Mouse (Mus musculus) adrenal gland, adult 18-20 months (tissue): ENCODE results near the gene Treml2. TPM values are rescaled to one million over a fixed set of nuclear protein-coding genes. Genes with fewer than 3 reads are reported as not detected.
"Not testable (repeated sequence)": the region's sequence is repeated elsewhere in the genome, so short reads cannot be mapped to it uniquely, and the experiment has no call there.

Experiments
- DNase-seq, 2 experiments: peaks; one replicate each; pipeline ENCODE4 v3.0.0; 2021 to 2022; ENCODE audit warnings: low spot score in 2 of 2
- total RNA-seq, 2 experiments: library from RNA; stranded (reverse); gene quantifications; 1 replicate in 1 of 2; 2 replicates in 1 of 2; pipeline ENCODE4 v1.2.3; 2021

Gene Treml2
- total RNA-seq, 2 experiments from 2014 or later: 0.46 to 0.48 TPM

DNA sequence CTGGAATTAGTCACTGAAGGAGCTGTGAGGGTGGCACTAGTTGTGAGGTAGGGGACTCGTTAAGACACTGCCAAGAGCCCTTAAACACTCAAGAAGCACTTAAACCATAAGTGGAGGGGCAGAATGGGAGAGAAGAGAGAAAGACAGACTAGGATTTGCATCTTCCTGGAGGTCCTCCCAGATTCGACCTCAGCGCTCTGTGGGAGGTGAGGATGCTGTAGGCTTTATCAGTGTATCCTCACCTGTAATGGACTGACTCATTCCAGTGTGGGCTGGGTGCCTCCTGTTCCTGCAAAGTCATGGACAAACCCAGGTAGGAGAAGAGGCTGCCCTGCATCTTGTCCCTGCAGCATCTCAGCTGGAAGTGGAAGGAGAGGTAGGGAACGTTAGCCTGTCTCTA lies 47.5 kb downstream of the Treml2 start:
- no peak for DNase-seq

DNA sequence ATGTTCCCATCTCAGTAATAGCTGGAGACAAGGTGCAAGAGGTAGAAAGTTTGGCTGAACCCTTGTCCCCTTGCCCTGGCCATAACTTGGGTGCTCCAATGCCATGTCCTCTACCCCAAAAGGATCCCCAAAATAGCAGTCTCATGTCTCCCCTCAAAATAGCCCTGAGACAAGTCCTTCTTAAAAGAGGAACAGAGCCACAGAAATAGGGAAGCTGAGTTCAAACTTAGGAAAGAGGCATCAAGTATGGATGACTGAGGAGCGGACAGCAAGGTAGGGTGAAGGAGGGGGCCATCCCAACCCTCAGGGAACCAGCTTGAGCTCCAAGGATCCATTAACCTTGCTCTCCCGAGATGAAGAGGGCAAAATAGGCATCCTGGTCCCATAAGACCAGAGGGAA lies 48.0 kb downstream of the Treml2 start:
- no peak for DNase-seq

DNA sequence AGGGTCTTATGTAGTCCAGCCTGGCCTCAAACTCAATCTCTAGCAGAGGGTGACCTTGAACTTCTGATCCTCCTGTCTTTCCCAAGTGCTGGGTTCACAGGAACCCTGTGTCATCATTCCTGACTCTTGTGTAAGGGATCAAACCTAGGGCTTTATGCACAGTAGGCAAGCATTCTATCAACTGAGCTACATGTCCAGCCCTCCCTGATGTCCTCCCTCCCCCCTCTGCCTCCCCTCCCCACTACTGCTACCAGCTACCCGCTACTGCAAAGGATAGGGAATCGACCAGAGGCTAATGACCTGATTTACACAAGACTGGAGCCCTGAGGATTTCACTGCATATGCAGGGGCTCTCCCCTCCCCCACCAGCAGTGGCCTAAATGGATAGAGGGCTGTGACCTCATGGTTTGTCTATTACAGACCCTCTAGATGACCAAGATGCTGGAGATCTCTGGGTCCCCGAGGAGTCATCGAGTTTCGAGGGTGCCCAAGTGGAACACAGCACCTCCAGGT lies 51.4 kb downstream of the Treml2 start:
- no peak for DNase-seq

DNA sequence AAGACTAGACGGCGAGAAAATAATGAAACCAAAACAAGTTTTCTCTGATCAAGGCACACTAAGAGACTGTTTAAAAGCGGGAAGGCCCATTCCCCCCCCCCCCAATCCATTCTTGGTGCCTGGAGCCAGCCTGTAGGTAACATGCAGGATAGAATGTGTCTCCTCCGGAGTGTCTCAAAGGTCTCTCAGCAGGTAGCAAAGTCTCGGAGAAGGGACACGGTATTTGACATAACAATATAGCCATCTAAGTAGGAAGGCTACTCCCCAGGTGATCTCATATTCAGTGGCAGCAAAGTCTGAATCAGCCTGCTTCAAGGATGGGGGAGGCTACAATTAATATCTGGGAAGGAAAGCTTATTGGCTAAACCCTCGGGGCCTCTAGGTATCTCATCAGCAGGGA lies 53.7 kb downstream of the Treml2 start:
- DNase-seq: not testable (repeated sequence)

DNA sequence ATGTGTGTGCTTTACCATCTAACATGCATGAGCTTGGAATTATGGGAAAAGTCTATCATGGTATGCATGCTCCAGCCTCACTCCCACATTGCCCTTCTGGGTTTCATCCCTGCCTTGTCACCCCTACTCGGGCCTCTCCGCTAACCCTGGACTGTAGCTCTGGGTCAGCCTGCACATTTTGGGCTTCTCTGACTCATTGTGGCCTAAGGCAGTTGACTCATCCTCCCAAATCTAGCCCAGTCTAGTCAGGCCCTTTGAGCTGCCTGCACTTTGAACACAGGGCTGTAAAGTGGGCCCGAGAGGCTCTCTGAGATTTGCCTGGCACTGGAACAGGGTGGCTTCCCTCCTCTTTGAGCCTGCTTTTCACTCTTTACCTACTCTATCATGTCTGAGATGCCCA lies 56.5 kb downstream of the Treml2 start:
- peak in 1 of 2 experiments; percentile 6 for DNase-seq

DNA sequence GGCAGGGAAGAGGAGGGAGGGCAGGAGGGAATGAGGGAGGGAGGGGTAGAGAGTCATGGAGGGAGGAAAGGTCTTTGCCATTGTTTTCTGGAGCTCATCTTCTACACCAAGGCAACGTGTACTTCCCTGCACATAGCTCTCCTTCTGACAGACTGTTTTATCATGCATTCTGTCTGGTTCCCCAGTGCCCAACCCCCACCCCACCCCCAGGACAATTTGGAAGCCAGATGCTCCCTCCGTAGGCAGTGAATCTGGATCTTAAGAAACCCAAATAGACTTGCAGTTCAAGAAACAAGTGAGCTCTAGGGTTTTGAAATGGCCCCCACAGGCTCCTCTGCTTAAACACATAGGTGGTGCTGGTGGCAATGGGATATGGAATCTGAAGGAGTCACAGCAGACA lies 58.6 kb downstream of the Treml2 start:
- no peak for DNase-seq

DNA sequence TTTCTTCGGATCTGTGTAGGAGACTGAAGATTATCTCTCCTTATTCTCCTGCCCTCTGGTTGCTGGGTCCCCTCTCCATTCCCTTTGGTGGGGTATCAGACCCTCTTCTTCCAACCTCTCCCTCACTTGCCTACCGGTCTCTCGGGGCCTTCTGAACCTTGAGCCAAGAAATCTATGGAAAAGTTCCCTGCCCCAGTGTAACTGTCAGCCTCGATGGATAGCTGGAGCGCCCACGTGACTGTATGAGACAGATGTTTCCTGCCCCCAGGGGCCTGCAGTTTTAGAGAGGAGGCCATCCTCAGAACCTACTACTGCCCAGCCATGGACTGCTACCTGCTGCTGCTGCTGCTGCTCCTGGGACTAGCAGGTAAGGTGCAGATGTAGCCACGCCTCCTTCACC lies 60.3 kb downstream of the Treml2 start, which contains the start of gene Treml1:
Gene Treml1 (plus strand): TSS at position 301 of the 400 bp plus-strand sequence.
- DNase-seq: no peak

DNA sequence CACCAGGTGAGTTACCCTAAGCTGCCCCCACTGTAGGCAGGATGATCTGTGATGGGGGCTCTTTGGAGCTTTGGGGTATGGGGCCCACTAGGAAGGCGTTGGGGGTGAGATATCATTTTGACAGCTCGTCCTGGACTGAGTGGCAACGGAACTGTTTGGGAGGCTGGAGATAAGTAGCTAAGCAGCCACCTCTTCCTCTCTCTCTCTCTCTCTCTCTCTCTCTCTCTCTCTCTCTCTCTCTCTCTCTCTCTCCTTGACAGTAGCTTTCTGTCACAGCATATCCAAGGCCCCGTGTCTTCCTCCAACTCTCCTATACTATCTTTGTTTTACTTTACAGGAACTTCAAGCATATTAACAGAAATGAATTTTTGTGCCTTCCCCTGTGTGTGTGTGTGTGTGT lies 61.2 kb downstream of the Treml2 start:
- DNase-seq: no peak

Other genes starting within 250 kb of the Treml2 start
- not detected for gene 1700067P10Rik, start 210.2 kb upstream of the Treml2 start, total RNA-seq
- gene 9830107B12Rik, start 153.2 kb upstream of the Treml2 start, total RNA-seq: not detected
- gene A530064D06Rik, start 132.2 kb upstream of the Treml2 start, total RNA-seq: under 1 TPM in 1 of 2 experiments, not detected in 1; 0.26 TPM
- under 1 TPM in 1 of 2 experiments, not detected in 1; 0.20 TPM for gene Trem1, start 66.7 kb upstream of the Treml2 start, total RNA-seq
- under 1 TPM in 1 of 2 experiments, not detected in 1; 0.93 TPM for gene Trem3, start 51.7 kb upstream of the Treml2 start, total RNA-seq
- 1 to 10 TPM in 1 of 2 experiments, under 1 TPM in 1; 0.46 to 1.6 TPM for gene Treml4, start 35.2 kb upstream of the Treml2 start, total RNA-seq
- under 1 TPM; 0.13 to 0.42 TPM for gene B430306N03Rik, start 16.6 kb downstream of the Treml2 start, total RNA-seq
- gene Trem2, start 46.9 kb downstream of the Treml2 start, total RNA-seq: 10 to 100 TPM in 1 of 2 experiments, 1 to 10 TPM in 1; 5.1 to 15.2 TPM
- under 1 TPM in 1 of 2 experiments, not detected in 1; 0.42 TPM for gene Treml1, start 60.4 kb downstream of the Treml2 start, total RNA-seq
- 10 to 100 TPM; 35.5 to 36.5 TPM for gene Nfya, start 110.4 kb downstream of the Treml2 start, total RNA-seq
- gene Oard1, start 110.5 kb downstream of the Treml2 start, total RNA-seq: 10 to 100 TPM; 17.5 to 19.5 TPM
- 1 to 10 TPM; 1.5 to 2.0 TPM for gene Apobec2, start 133.4 kb downstream of the Treml2 start, total RNA-seq
- gene Tspo2, start 152.0 kb downstream of the Treml2 start, total RNA-seq: not detected
- gene Unc5cl, start 155.4 kb downstream of the Treml2 start, total RNA-seq: under 1 TPM in 1 of 2 experiments, not detected in 1; 0.19 TPM